Mouse (Mus musculus): ENCODE measurements around the gene Zfp68.
"Not testable (repeated sequence)": the region's sequence is repeated elsewhere in the genome, so short reads cannot be mapped to it uniquely, and the experiment has no call there.

Gene Zfp68

DNA sequence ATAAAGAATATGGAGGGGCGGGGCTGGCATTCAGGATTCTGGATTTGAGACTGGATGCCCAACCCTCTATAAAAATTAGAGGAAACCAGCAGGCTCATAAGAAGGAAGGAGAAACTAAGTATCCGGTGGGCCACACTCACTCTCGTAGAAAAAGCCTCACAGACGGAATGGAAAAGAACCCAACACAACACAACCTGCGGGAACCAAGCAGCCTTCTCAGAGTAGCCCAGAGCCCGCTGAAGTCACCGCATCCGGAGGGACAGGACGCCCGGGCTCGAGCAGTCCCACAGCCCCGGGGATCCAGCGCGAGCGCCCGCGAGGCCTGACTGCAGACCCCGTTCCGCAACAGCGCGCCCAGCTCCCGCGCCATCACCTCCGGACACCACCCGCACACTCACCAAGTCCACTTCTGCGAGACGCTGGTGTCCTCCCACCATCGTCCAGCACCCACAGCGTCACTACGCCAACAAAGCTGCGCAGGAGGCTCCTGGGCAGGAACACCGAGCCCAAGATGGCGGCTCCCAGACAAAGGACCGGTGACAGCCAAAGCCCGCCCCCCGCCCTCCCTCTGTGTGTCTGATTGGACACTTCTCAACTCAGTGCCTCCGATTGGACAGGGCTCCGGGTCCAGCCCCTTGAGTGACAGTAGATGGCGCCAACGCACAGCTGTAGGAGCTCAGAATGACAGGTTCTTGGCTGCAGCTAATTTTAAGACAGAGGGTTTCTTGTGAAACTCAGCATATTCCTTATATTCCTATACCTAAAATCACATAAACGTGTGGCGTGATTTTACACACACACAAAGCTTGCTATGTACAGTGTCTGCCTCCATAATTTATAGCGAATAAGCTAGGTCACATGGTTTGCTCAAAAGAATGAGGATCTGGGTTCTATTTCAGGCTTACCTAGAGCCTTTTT is at the start of gene Zfp68:
Gene Zfp68, minus strand, starts transcription at position 551 of the 918 bp plus-strand sequence.
- DNase-seq (ENCODE audit: low spot score) = peak; percentile 82

DNA sequence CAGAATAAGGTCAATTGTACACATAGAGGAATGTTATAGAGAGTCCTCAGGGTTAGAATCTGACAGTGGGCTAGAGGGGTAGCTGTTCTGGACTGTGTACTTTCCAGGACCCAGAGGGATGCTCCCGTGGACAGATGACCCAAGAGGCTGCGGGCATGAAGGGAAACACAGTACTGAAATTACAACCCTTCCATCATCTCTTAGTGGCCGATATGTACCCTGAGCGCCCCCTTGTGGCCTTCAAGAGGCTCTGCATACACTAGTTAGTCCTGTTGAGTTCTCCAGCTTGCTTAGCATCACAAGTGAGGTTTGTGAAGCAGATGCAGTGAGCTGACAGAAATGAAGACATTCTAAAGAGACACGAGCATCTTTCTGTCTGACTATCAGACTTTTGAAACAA is 39.4 kb upstream of the Zfp68 start:
- DNase-seq (ENCODE audit: low spot score) = no peak

DNA sequence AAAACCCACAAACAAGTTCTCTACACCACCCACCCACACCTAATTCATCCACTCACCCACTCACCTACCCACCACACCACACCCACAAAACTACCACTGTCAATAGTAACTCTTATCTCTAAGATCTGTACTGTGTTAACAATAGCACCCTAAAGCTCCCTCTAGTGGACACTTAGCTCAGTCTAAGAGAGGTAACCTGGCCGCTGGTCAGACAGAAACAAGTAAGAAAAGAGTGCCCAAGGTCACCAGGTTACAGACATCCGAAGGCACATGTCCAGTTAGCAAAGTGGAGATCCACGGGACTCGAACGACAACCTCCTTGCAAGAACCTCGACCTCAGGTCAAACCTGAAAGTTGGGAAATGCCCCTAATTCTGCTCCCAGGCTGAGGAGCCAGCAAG is 38.3 kb upstream of the Zfp68 start:
- DNase-seq (ENCODE audit: low spot score) = peak; percentile 15

DNA sequence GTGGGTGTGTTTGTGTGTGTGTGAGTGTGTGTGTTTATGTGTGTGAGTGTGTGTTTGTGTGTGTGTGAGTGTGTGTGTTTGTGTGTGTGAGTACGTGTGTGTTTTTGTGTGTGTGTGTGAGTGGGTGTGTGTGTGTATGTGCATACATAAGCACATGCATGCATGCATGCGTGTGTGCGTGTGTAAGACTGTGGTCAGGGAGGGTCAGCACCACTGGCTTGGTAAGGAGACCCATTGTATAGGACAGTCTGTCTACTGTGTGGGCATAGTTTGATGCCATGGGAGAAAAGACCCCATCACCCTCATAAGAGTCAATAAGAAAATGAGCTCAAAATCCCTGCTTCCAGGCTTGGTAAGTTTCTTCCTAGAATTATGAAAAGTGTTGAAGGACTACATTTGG is 37.8 kb upstream of the Zfp68 start:
- no peak for DNase-seq (ENCODE audit: low spot score)

DNA sequence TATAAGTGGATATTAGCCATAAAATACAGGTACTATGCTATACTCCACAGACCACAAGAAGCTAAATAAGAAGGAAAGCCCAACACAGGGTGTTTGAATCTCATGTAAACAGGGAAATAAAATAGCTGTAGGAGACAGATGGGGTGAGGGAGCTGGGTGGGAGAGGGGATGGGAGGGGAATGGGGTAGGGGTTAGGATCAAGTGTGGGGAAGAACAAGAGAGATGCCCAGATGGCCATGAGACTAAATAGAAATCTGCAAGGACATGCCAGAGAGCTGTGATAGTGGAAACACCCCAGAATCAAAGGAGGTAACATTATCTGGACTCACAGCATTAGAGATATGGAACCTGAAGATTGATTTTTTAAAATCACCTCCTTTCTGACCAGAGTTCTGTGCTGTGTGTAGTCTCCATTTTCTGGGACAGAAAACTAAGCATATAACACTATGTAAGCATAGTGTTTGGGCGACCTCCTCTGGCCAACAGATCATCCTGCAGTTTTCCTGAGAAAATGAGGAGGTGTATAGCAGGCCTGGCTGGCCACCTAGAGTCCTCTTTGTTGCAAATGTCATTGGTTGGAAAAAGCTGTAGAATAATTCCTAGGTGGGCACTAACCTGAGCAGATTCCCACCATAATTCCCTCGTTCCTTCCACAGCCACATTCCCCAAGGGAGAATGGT is 37.1 kb upstream of the Zfp68 start:
- DNase-seq (ENCODE audit: low spot score) = peak; percentile 15

DNA sequence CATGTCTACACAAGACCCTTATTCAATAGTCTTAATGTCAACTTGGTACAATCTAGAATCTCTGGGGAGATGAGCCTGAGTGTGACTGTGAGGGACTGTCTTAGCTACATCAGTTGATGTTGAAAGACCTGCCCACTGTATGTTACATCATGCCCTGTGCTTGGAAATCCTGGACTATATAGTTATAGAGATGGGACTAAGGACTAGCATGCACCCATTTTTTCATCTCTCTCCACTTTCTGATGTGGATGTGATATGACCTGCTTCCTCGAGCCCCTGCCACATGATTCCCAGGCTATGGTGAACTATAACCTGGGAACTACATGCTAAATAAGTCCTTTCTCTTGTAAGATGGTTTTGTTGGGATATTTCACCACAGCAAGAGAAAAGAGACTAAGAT is 33.4 kb upstream of the Zfp68 start:
- no peak for DNase-seq (ENCODE audit: low spot score)

DNA sequence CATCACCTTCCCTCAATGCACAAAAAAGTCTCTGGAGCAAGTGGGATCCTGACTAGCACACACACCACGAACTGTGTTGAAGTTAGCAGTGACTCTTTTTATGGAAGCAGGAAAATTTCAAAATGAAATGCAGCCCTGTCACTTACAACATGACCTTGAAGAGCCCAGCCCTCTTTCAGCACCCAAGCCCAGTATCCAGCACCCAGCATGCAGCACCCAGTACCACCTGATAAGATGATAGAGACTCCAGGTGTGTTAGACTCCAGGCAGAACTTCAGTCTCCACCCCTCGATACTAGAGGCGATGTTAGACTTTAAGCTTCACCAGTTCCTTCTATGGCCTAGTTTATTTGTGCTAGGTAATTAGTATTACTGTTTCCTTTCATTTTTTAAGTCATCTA is 22.2 kb upstream of the Zfp68 start:
- no peak for DNase-seq (ENCODE audit: low spot score)

DNA sequence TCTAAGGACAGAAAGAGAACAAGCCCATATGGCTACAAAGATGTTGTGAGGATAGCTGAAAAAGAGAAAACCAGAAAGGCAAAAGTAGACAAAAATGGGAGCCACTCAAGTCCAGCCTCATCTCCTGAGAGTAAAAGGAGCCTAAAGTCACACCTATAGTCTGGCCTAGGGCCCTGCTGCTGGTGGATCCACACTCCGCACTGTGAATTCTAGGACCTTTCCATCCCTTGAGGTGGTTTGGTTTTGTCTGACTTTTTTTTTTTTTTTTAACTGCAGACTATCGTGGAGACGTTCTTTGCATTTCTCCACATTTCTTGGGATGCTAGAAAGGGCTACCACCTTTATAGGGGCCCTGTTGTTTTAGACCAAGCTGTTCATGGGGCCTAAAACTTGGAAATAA is 21.5 kb upstream of the Zfp68 start:
- DNase-seq (ENCODE audit: low spot score) = no peak

DNA sequence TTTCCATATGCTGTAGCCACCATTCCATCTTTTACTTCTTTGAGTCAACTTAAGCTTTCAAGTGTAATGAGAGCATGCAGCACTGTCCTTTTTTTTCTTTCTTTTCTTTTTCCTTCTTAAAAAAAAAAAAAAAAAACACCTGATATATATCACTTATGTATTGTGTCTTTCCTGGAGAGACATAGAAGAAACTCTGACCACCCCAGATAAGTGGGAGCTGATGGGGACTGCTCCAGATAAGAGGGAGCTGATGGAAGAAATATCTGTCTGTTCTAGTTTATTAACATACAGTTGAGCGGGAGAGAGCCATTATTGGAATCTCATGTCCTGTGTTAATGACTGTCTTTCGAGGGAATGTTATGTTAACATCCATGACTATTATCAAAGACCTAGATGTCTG is 16.9 kb upstream of the Zfp68 start:
- DNase-seq (ENCODE audit: low spot score) = no peak

DNA sequence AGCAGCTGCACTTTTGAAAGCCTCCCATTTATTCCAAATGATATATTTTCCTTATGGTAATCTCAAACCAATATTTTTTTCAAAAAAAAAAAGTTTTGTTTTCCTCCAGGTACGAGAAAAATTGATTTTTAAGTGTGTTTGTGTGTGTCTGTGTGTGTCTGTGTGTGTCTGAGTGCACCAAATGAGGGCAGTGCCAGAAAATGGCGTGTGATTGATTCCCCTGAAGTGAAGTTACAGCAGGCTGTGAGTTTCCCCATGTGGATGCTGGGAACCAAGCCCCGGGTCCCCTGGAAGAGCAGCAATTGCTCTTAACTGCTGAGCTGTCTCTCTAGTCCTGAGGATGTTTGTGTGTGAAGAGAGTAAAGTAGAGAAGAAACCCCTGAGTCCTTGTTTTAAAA is 3.9 kb upstream of the Zfp68 start:
- DNase-seq (ENCODE audit: low spot score) = no peak

DNA sequence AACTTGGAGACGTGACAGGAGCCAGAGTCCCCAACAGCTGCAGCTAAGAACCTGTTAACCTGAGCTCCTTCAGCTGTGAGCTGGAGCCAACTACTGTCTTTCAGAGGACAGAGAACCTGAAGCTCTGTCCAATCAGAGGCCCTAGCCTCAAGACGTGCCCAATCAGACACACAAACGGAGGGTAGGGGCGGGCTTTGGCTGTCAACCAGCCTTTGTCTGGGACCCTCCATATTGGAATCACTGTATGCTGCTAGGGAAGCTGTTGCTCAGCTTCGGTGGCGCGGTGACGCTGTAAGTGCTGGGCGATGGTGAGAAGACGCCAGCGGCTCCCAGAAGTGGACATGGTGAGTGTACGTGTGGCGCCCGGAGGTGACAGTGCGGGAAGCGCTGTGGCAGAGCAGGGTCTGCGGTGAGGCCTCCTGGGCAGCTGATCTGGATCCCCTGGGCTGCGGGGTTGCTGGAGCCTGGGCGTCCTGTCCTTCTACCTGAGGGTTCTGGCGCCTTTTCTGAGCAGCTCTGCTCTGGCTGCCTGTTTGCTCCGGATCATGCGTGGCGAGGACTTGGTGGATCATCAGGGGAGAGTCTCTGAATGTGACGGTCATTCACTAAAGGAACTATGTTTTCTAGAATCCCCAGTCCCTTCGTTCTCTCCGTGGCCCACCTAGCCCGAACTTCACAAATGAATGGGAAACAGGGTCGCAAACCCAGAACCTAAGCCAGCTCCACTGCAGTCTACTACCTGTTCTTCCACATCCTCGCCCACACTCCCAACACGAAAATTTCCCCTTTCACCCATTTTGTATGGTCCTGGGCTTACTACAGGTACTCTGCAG is 3.3 kb upstream of the Zfp68 start, which contains the start of gene A430033K04Rik:
Gene A430033K04Rik, plus strand, starts transcription at position 215 of the 833 bp plus-strand sequence.
- DNase-seq (ENCODE audit: low spot score) = peak; percentile 89

DNA sequence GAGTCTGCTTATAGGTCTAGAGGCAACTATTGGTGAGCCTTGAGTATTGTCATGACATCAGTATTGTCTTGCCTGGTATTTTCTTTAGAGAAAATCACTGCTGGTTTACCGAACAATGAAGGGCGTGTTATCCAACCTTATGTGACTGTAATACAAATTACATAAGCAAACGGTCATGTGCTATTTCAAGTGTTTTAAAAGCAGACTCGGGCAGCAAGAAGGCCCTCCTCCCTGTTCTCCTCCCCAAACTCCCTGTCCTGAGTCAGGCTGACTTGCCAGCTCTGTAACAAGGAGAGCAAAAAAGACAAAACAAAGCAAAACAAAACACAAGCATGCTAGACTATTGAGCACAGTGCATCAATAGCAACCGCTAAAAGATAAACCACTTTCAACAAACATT is 1.3 kb upstream of the Zfp68 start:
- DNase-seq (ENCODE audit: low spot score) = no peak

DNA sequence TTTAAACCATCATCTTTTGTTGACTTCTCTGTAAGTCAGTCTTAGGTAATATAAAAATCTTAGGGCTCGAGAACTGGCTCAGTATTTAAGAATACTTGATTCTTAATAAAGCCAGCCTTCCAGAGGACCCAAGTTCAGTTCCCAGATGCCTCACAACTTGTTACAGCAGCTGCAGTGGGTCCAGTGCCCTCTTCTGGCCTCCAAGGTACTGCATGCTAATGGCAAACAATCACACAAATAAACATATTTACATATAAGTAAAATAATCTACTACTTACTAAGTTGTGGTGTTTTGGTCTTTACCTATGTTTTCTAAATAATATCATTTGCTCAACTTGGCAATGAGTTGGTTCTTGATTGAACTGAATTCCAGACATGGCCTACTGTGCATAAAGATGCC is 1.2 kb downstream of the Zfp68 start:
- no peak for DNase-seq (ENCODE audit: low spot score)

DNA sequence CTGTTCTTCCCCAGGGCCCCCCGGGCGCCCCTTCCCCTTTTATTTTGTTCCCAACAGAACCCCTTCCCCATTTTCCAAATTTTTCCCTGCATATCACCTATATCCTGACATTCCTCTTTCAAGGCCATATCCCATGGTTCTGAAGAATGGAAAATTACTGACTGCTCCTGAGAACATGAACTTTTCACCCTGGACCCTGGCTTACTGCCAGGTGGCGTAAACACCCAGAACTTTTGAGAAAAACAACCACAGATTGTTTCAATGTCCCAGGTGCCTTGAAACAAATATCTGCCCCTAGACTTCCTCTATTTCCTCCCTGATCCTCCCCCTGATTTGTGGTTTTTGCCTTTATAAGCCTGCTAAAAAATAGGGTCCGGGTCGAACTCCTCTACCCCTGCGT is 32.2 kb downstream of the Zfp68 start:
- no peak for DNase-seq (ENCODE audit: low spot score)

DNA sequence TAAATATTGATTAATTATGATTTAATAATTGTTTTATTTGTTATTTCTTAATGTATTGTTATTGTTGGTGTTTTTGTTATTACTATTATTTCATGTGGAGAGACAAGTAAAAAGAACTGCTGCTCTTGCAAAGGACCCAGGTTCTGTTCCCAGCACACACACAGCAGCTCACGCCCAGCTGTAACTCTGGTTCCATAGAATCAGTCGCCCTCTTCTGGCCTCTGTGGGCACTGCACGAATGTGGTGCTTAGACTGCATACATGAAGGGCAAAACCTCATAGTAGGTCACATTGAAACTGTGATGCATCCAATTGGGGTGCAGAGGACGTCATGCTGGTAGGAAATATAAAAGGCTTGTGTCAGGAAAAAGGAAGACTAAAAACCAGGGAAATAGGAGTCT is 47.9 kb downstream of the Zfp68 start:
- DNase-seq (ENCODE audit: low spot score) = no peak

DNA sequence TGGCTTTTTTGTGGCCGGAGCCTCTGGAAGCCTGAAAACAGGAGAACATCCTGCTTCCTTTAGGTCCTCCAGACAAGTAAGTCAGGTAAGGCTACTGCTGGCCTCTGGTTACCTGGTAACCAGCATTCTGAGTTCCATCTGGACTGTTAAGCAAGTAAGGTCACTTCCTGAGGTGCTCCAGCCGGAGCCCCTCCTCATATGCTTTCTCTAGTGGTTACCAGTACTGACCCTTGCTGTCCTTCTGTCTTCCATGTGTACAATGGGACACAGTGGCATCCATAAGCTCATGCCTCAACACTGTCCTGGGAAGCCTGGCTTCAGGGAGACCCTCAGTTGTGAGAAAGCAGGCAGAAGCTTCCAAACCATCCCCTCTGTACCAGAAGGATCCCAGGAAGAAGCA is 54.9 kb downstream of the Zfp68 start, which contains the start of gene 1700123K08Rik:
Gene 1700123K08Rik, minus strand, starts transcription at position 101 of the 400 bp plus-strand sequence.
- DNase-seq (ENCODE audit: low spot score) = not testable (repeated sequence)

Measured in ovary, postnatal 14 days (tissue).